Mouse (Mus musculus): Measurements from ENCODE around the gene Gm49333. TPM values are rescaled to one million over a fixed set of nuclear protein-coding genes. Genes with fewer than 3 reads are reported as not detected.
A peak's percentile ranks its signal among the peaks of the same experiment; 100 is the strongest.

Gene Gm49333
- polyA plus RNA-seq, 1 experiment from 2014 or later = 0.49 TPM

DNA sequence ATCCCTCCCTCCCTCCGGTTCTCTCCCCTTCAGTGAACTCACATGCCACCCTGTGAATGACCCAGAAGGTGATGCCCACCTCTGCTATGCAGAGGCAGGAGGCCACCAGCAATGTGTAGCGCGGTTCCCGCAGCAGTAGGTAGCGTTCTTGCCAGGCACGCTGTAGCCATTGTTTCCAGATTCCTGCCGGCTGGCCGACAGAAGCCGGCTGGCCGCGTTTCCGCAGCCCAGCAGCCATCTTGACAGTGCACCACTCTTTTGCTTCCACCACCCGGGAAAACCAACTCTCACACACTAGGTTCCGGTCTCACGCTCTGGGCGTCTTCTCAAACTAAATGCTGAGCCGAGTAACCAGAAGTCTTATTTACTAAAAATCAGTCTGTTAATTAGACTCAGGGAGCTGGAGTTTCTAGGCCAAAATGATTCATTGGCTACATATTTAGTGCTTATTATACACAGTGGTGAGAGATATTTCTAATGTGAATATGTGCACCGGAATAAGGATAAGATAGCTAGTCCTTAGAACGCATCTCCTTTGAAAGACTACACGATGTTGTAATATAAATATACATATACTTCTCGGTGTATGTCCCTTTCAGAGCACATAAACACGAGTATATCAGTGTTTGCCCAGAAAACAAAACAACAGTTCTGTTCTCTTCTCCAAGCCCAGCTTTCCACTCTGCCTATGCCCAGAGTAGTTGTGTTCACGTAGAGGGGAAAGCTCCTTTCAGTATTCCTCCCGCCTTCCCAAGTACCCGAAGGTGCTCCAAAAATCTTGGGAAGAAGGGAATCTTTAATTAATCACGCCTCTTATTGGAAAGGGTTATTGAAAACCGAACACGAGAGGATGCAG, 681 bp upstream of the Gm49333 start:
- H3K27ac ChIP-seq (replicated peaks) = peak overlapping the region; percentile 95
- H3K4me3 ChIP-seq = peak overlapping the region; percentile 88
- no peaks in the 10 kb centered on the region for H3K9me3 ChIP-seq
- no peaks in the 10 kb centered on the region for H3K27me3 ChIP-seq (replicated peaks; ENCODE audit: low read depth, poor library complexity, severe bottlenecking)
- under 1% methylated on average over 28 of the region's 28 CpGs for WGBS
- peak; percentile 87 for DNase-seq (ENCODE audit: low spot score)
- peaks cover 37% of the 10 kb centered on the region for H3K36me3 ChIP-seq (replicated peaks)
- H3K4me1 ChIP-seq = peaks cover 28% of the 10 kb centered on the region

DNA sequence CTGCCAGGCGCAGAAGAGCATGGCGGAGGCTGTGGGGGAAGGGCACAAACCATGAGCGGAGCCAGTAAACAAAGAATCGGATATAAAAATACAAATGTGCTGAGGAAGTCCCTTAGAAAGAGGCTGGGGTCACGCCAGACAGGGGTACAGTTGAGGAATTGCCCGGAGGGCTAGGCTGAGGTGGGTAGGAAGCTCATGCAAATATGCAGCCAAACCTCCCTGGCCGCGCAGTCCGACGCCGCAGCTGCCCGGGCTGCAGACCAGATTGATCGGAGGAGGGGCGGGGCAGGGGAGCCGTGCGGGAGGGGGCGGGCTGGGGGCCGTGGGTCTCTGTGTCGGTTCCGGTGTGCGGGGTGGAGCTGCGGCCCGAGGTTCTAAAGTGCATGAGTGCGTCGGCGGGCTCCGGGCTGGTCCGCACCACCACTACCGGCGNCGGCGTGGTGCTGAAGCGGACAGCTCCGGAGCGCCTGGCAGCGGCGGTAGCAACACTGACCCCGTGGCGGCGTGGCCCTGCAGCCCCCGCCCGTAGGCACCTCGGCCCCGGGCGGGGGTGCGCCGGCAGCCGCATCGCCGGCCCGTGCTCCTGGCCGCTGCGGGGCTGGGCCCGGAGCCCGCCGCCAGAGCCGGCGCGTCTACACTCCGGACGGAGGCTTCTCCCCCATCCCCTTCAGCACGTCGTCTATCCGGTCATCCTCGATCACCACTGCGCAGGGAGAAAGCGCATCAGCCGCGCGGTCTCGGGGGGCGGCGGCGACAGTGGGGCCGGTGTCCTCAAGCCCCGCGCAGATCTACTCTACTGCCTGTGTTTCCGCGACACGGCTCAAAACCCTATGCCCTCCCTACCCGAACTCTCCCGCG, 8.4 kb downstream of the Gm49333 start:
- 2% methylated on average over 82 of the region's 83 CpGs for WGBS
- Histone ChIP-seq H3K27me3 (replicated peaks; ENCODE audit: low read depth, poor library complexity, severe bottlenecking) (peaks cover 47% of the 10 kb centered on the region), H3K4me1 (peaks cover 37% of the 10 kb centered on the region), H3K36me3 (replicated peaks) (peaks cover 12% of the 10 kb centered on the region), H3K9me3 (no peaks in the 10 kb centered on the region), H3K4me3 (peak overlapping the region; percentile 78), H3K27ac (replicated peaks) (no peak overlapping the region; the same call in 1 of the 2 replicates)
- peak; percentile 76 for DNase-seq (ENCODE audit: low spot score)

- Histone ChIP-seq H3K36me3 (replicated peaks) (peaks cover 12% of the 10 kb centered on the region), H3K27ac (replicated peaks) (peak overlapping the region; percentile 89), H3K9me3 (no peaks in the 10 kb centered on the region), H3K27me3 (replicated peaks; ENCODE audit: low read depth, poor library complexity, severe bottlenecking) (peaks cover 47% of the 10 kb centered on the region), H3K4me3 (peak overlapping the region; percentile 78), H3K4me1 (peaks cover 37% of the 10 kb centered on the region)
- WGBS = 0% methylated on average over 9 of the region's 9 CpGs
- no peak for DNase-seq (ENCODE audit: low spot score)
Measured at GRCm38 (mm10) chr16:20620399-20620735, 9.0 kb downstream of the Gm49333 start.

- Histone ChIP-seq H3K36me3 (replicated peaks) (peaks cover 12% of the 10 kb centered on the region), H3K9me3 (no peaks in the 10 kb centered on the region), H3K4me1 (peaks cover 37% of the 10 kb centered on the region), H3K27me3 (replicated peaks; ENCODE audit: low read depth, poor library complexity, severe bottlenecking) (peaks cover 47% of the 10 kb centered on the region), H3K4me3 (peak overlapping the region; percentile 78), H3K27ac (replicated peaks) (peak overlapping the region; percentile 89)
- under 1% methylated on average over 32 of the region's 32 CpGs for WGBS
- DNase-seq (ENCODE audit: low spot score) = peak; percentile 70
Measured at GRCm38 (mm10) chr16:20620751-20621190, 9.4 kb downstream of the Gm49333 start.

- H3K27me3 ChIP-seq (replicated peaks; ENCODE audit: low read depth, poor library complexity, severe bottlenecking) = peaks cover 47% of the 10 kb centered on the region
- WGBS = under 1% methylated on average over 86 of the region's 92 CpGs
- no peaks in the 10 kb centered on the region for H3K9me3 ChIP-seq
- H3K4me1 ChIP-seq = peaks cover 37% of the 10 kb centered on the region
- peaks cover 12% of the 10 kb centered on the region for H3K36me3 ChIP-seq (replicated peaks)
- peak within 1 kb of the TSS; percentile 89 for H3K27ac ChIP-seq (replicated peaks)
- peak; percentile 75 for DNase-seq (ENCODE audit: low spot score)
- H3K4me3 ChIP-seq = peak within 1 kb of the TSS; percentile 78
Measured at GRCm38 (mm10) chr16:20621191-20621990, 10.0 kb downstream of the Gm49333 start, which contains the start of gene Camk2n2. Camk2n2 (minus strand) TSS chr16:20621287.

DNA sequence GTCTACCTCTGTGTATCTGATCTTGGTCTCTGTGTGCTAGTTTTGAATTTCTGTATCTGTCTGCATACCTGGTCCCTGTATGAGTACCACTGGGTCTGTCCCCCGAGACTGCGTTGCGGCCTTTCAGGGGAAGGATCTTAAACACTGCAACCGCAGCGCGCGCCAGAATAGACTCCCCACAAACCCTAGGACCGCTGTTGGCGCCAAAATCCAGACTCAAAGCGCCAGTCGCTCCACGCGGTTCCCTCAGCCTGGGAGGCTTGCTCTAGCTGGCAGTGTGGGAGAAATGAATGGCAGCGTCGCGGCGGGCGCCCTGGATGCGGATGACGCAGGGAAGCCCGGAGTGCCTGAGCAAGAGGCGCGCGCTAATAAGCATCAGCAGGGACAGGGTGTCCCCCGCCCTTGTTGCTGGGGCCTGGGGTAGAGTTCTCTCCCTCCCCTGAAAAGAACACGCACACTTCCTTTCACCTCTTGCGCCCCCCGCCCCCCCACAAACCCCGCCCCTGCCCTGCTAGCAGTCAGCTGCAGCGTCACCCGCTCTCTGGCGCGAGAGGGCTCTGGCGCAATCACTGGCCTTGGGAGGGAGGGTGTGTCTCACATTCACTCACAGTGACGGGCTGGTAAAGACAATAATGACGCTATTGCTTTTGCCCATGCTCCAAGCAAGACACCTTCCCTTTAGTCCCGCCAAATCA, 10.7 kb downstream of the Gm49333 start:
- Histone ChIP-seq H3K4me1 (peaks cover 37% of the 10 kb centered on the region), H3K4me3 (peak overlapping the region; percentile 78), H3K36me3 (replicated peaks) (peaks cover 12% of the 10 kb centered on the region), H3K27me3 (replicated peaks; ENCODE audit: low read depth, poor library complexity, severe bottlenecking) (peaks cover 47% of the 10 kb centered on the region), H3K27ac (replicated peaks) (peak overlapping the region; percentile 89), H3K9me3 (no peaks in the 10 kb centered on the region)
- under 1% methylated on average over 37 of the region's 37 CpGs for WGBS
- peak; percentile 81 for DNase-seq (ENCODE audit: low spot score)

DNA sequence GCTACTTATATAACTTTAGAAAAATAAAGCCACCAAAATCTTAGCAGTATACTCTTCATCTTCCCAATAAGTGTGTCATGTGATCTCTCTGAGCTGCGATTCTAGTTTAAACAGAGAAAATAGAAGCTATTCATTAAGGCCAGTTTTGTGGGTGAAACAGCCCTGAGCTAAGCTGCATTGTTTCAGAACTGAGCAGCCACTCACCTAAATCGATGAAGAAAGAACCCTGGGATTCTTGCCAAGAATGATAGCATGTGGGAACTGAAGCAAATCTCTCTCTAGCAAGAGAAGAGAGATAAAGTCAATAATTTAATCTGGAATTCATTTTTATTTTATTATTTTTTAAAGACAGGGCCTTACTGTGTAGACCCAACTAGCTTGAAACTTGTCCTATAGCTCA, 11.8 kb downstream of the Gm49333 start:
- H3K4me3 ChIP-seq = no peak overlapping the region
- H3K27ac ChIP-seq (replicated peaks) = no peak overlapping the region
- H3K27me3 ChIP-seq (replicated peaks; ENCODE audit: low read depth, poor library complexity, severe bottlenecking) = peaks cover 40% of the 10 kb centered on the region
- 64% methylated on average over 2 of the region's 2 CpGs for WGBS
- DNase-seq (ENCODE audit: low spot score) = no peak
- no peaks in the 10 kb centered on the region for H3K9me3 ChIP-seq
- peaks cover 37% of the 10 kb centered on the region for H3K4me1 ChIP-seq
- H3K36me3 ChIP-seq (replicated peaks) = peaks cover 4% of the 10 kb centered on the region

GRCm38 (mm10) chr16:20628871-20629391, 17.5 kb downstream of the Gm49333 start:
- 59% methylated on average over 11 of the region's 11 CpGs for WGBS

DNA sequence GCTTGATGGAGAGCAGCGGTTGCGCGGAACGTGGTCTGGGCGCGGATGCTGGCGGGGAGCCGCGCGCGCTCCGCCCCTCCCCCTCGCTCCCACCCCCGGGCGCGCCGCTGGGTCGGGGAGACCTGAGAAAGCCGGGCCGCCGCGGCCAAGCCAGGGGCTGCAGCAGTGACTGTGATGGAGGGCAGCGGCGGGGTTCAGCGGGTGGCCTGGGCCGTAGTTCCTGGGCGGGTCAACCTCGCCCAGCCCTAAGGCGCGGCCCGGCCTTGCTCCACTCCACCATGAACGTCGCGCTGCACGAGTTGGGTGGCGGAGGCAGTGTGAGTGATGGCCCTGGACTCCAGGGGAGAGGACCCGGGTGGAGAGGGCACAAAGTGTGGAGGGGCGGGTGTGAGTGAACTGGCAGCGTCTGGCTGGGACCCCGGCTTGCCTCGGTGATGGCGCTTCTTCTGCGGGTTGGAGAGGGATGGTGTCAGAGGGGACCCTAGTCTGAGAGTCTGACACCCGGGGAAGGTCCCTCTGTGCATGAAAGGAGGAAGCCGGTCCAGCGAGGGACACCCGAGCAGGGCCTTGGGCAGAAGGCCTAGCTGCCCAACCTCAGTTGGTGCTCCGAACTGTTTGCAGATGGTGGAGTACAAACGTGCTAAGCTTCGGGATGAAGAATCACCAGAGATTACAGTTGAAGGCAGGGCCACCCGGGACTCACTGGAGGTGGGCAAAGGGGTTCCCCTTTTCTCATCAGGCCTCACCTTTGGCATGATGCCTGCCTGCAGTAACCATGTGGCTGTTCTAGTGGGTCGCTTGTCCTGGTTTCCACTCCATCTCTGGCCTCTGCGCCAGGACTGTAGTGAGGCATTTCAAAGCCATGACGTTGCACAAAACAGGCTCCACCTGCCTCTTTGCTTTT, 18.6 kb downstream of the Gm49333 start, which contains the start of gene Ece2:
TSS of gene Ece2 (plus strand) at position 98 of the 904 bp plus-strand sequence.
- H3K4me1 ChIP-seq = peaks cover 17% of the 10 kb centered on the region

More at GRCm38 (mm10) chr16:20628871-20629391, 17.5 kb downstream of the Gm49333 start:
- Histone ChIP-seq H3K9me3 (no peaks in the 10 kb centered on the region), H3K4me3 (no peak overlapping the region), H3K27ac (replicated peaks) (no peak overlapping the region), H3K27me3 (replicated peaks; ENCODE audit: low read depth, poor library complexity, severe bottlenecking) (peaks cover 35% of the 10 kb centered on the region), H3K4me1 (peaks cover 17% of the 10 kb centered on the region), H3K36me3 (replicated peaks) (no peaks in the 10 kb centered on the region)
- DNase-seq (ENCODE audit: low spot score) = no peak

GRCm38 (mm10) chr16:20637410-20637809, 26.0 kb downstream of the Gm49333 start:
- H3K27ac ChIP-seq (replicated peaks) = no peak overlapping the region
- H3K4me3 ChIP-seq = no peak overlapping the region
- no peaks in the 10 kb centered on the region for H3K4me1 ChIP-seq
- no peaks in the 10 kb centered on the region for H3K36me3 ChIP-seq (replicated peaks)
- no peaks in the 10 kb centered on the region for H3K27me3 ChIP-seq (replicated peaks; ENCODE audit: low read depth, poor library complexity, severe bottlenecking)
- 86% methylated on average over 8 of the region's 8 CpGs for WGBS
- DNase-seq (ENCODE audit: low spot score) = no peak
- no peaks in the 10 kb centered on the region for H3K9me3 ChIP-seq

More for the DNA sequence above, 18.6 kb downstream of the Gm49333 start, which contains the start of gene Ece2:
- Histone ChIP-seq H3K4me3 (peak within 1 kb of the TSS; percentile 73), H3K9me3 (no peaks in the 10 kb centered on the region), H3K27me3 (replicated peaks; ENCODE audit: low read depth, poor library complexity, severe bottlenecking) (peaks cover 35% of the 10 kb centered on the region), H3K27ac (replicated peaks) (peak within 1 kb of the TSS; percentile 85), H3K36me3 (replicated peaks) (no peaks in the 10 kb centered on the region)
- 8% methylated on average over 54 of the region's 54 CpGs for WGBS
- DNase-seq (ENCODE audit: low spot score) = peak; percentile 68
